Mouse (Mus musculus) lung, embryonic 15.5 days (tissue): Measurements from ENCODE around the gene Zfp78. TPM values are rescaled to one million over a fixed set of nuclear protein-coding genes. Genes with fewer than 3 reads are reported as not detected.

Experiments used
- ATAC-seq: fragments of 200-750 bp; cut with Nextera tagmentation; 2 replicates; pipeline ENCODE4 v1.8.0; 2017; ENCODE audit warnings: moderate number of reproducible peaks, borderline replicate concordance; ENCODE audit not compliant: low FRiP score, low TSS enrichment; ENCODE audit errors: extremely low read depth
- H3K27ac ChIP-seq: fragments of 300-500 bp; sonication (generic); 2 replicates; pipeline ENCODE4 v1.5.1; 2015; ENCODE audit warnings: moderate library complexity, mild to moderate bottlenecking, inconsistent platforms
- H3K27me3 ChIP-seq: fragments of 300-500 bp; sonication (generic); 2 replicates; pipeline ENCODE4 v1.6.1; 2015; ENCODE audit warnings: inconsistent platforms
- H3K36me3 ChIP-seq: fragments of 300-500 bp; sonication (generic); 2 replicates; pipeline ENCODE4 v1.6.1; 2015; ENCODE audit warnings: inconsistent platforms
- H3K4me1 ChIP-seq: fragments of 300-500 bp; sonication (generic); 2 replicates; pipeline ENCODE4 v1.6.1; 2015; ENCODE audit warnings: inconsistent platforms
- H3K4me2 ChIP-seq: fragments of 300-500 bp; sonication (generic); 2 replicates; pipeline ENCODE4 v1.6.1; 2015; ENCODE audit warnings: inconsistent platforms, mild to moderate bottlenecking, moderate library complexity
- H3K4me3 ChIP-seq: fragments of 300-500 bp; sonication (generic); 2 replicates; pipeline ENCODE4 v1.5.1; 2015; ENCODE audit warnings: mild to moderate bottlenecking, inconsistent platforms
- H3K9ac ChIP-seq: fragments of 300-500 bp; sonication (generic); 2 replicates; pipeline ENCODE4 v1.6.1; 2015; ENCODE audit warnings: inconsistent platforms
- H3K9me3 ChIP-seq: fragments of 300-500 bp; sonication (generic); 2 replicates; pipeline ENCODE4 v1.6.1; 2016; ENCODE audit warnings: inconsistent platforms
- WGBS: fragments of 180-500 bp; shearing (Covaris S2); methylation state at CpG from one replicate; pipeline ENCODE4 v1.1.7; 2015; 5-methylcytosine and 5-hydroxymethylcytosine counted together
- polyA plus RNA-seq: library from polyadenylated mRNA; unstranded; fragments of >200 nt; fragmentation: Nextera tagmentation; extraction: Ambion mirVana; gene quantifications from 2 replicates; pipeline ENCODE4 v1.2.1, GENCODE M21; 2015

Gene Zfp78
- polyA plus RNA-seq = 3.4 TPM in 2 replicates

- no peaks in the 10 kb centered on the region for H3K9me3 ChIP-seq
- peak within 1 kb of the TSS; percentile 66 for H3K4me3 ChIP-seq
- peak within 1 kb of the TSS; percentile 66 for H3K9ac ChIP-seq
- peak within 1 kb of the TSS; percentile 78 for H3K4me2 ChIP-seq
- peaks cover 5% of the 10 kb centered on the region; the same call in 1 of the 2 replicates for H3K4me1 ChIP-seq
- no peaks in the 10 kb centered on the region for H3K36me3 ChIP-seq
- no peaks in the 10 kb centered on the region for H3K27me3 ChIP-seq
- 1% methylated on average over 23 of the region's 23 CpGs for WGBS
- H3K27ac ChIP-seq = peak within 1 kb of the TSS; percentile 95
- peak; percentile 84 for ATAC-seq
Measured at GRCm38 (mm10) chr7:6363047-6363488, at the start of gene Zfp78. TSS of gene Zfp78 (plus strand) at chr7:6363280.

DNA sequence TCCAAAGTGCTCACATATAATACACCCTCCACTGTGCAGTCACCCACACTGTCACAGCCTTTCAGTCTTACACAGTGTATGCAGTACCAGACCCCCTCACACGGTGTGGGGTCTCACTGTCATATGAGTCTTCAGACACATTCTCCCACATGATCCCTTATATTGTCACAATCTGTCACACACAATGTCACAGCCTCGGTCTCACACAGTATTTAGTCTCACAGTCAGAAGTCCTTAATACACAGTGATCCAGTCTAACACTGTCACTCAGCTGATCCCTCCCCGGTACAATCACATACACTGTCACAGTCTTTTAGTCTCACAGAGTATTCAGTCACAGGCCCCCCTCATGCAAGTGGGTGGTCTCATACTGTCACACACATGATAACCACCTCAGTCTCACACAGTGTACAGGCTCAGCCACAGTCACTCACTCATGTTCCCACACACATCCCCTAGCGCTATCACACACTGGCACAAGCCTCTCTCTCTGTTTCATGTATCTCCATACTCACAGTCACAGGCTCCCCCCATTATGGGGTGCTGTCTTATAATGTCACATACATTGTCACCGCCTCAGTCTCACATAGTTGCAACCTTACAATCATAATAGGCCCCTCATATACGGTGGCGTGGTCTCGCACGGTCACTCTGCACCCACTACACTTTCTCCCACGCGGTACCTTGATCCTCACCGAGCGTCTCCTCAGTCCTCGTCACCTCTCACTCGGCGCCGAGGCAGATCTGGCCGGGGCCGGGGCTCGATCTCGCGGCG, 32.4 kb upstream of the Zfp78 start:
- H3K36me3 ChIP-seq = no peaks in the 10 kb centered on the region
- WGBS = 10% methylated on average over 23 of the region's 23 CpGs
- H3K4me2 ChIP-seq = peak overlapping the region; percentile 69
- no peaks in the 10 kb centered on the region for H3K27me3 ChIP-seq
- peak overlapping the region; percentile 76 for H3K27ac ChIP-seq
- ATAC-seq = peak; percentile 78
- peak overlapping the region; percentile 59 for H3K4me3 ChIP-seq
- peak overlapping the region; percentile 71 for H3K9ac ChIP-seq
- no peaks in the 10 kb centered on the region for H3K9me3 ChIP-seq
- H3K4me1 ChIP-seq = peaks cover 13% of the 10 kb centered on the region

DNA sequence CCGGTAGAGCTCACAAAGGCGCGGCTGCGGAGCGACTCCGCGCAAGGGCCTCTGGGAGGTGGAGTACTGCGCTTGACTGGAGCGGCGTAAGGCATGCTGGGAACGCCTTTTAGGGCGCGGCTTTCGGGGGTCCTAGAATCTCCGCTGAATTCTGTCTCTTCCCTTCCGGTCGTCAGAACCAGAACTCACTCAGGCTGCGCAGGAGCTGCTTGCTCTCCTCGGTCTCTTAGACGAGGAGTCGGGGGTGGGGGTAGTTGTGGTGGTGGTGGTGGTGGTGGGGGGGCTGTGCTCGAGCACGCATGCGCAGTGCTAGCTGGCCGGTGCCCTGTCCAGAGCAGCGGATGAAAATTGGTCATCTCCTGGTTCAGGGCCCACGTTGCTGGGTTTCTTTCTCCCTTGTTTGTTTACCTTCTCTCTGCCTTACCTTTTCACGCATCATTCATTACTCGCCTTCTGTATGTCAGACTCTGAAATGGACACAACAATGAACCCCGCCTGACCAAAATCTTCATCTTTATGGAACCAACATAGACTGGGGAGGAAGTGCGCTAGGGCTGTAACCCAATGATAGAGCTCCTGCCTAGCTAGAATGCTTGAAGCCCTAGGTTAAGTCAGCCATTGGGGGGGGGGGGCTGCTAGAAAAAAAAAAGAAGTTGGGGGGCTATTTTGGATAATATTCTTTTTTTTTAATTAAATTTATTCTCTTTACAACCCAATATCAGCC, 31.7 kb upstream of the Zfp78 start, which contains the start of gene Zfp583:
Zfp583 (minus strand) TSS at position 53 of the 724 bp plus-strand sequence.
- 5% methylated on average over 31 of the region's 31 CpGs for WGBS
- ATAC-seq = peak; percentile 94

DNA sequence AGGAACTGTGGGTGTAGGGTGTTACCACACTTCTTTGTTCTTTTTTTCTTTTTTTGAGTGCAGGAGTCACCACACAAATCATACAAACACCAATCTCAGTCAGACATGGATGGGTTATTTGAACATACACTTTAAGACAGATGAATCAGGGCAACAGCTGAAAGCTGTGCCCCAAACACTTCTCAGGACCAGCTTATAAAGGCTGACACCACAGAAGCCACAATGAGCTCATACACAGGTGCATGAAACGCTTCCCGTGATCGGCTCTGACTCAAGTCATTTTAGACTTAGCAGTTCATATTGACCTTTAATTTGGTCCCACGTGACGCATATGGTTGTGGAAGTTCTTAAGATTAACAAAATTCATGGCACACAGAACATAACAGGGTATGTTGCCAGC, 23.2 kb upstream of the Zfp78 start:
- Histone ChIP-seq H3K27me3 (no peaks in the 10 kb centered on the region), H3K4me1 (peaks cover 4% of the 10 kb centered on the region; the same call in 1 of the 2 replicates), H3K9ac (no peak overlapping the region), H3K36me3 (no peaks in the 10 kb centered on the region), H3K4me3 (no peak overlapping the region), H3K4me2 (no peak overlapping the region), H3K9me3 (no peaks in the 10 kb centered on the region), H3K27ac (no peak overlapping the region)
- 76% methylated on average over 5 of the region's 5 CpGs for WGBS
- no peak for ATAC-seq

More for the DNA sequence above, 31.7 kb upstream of the Zfp78 start, which contains the start of gene Zfp583:
- H3K27me3 ChIP-seq = no peaks in the 10 kb centered on the region
- peak within 1 kb of the TSS; percentile 69 for H3K4me2 ChIP-seq
- H3K4me3 ChIP-seq = peak within 1 kb of the TSS; percentile 59
- H3K4me1 ChIP-seq = peaks cover 13% of the 10 kb centered on the region
- H3K36me3 ChIP-seq = no peaks in the 10 kb centered on the region
- peak within 1 kb of the TSS; percentile 76 for H3K27ac ChIP-seq
- no peaks in the 10 kb centered on the region for H3K9me3 ChIP-seq
- H3K9ac ChIP-seq = peak within 1 kb of the TSS; percentile 71

GRCm38 (mm10) chr7:6343501-6344071, 19.5 kb upstream of the Zfp78 start, which contains the start of gene Gm3854:
TSS of gene Gm3854 (plus strand) at chr7:6343759.
- Histone ChIP-seq H3K4me1 (peaks cover 4% of the 10 kb centered on the region; the same call in 1 of the 2 replicates), H3K9ac (peak within 1 kb of the TSS; percentile 45), H3K27me3 (no peaks in the 10 kb centered on the region), H3K4me2 (peak within 1 kb of the TSS; percentile 52), H3K4me3 (peak within 1 kb of the TSS; percentile 60), H3K36me3 (no peaks in the 10 kb centered on the region), H3K9me3 (no peaks in the 10 kb centered on the region), H3K27ac (no peak within 1 kb of the TSS)
- under 1% methylated on average over 26 of the region's 26 CpGs for WGBS
- ATAC-seq = peak; percentile 89

DNA sequence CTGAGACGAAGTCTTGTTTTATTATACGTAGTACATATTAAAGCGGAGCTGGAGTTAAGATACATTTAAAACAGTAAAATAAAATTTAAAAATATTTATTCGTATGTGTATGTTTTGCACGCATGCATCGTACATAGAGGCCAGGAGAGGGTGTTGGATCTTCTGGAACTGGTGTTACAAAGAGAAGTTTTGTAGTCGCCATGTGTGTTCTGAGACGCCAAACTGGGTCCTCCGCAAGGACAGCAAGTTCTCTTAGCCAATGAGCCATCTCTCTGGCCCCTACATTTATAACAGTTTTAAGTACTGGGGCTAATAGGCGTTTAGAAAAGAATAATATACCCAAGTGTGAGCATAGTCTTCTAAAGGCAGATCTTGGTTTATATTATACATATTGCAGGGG, 19.0 kb upstream of the Zfp78 start:
- Histone ChIP-seq H3K4me2 (peak overlapping the region; percentile 52), H3K4me3 (peak overlapping the region; percentile 60), H3K4me1 (peaks cover 4% of the 10 kb centered on the region; the same call in 1 of the 2 replicates), H3K27ac (no peak overlapping the region), H3K9ac (no peak overlapping the region), H3K27me3 (no peaks in the 10 kb centered on the region), H3K9me3 (no peaks in the 10 kb centered on the region), H3K36me3 (no peaks in the 10 kb centered on the region)
- WGBS = 27% methylated on average over 10 of the region's 10 CpGs
- ATAC-seq = peak; percentile 6; the same call in 1 of the 2 replicates

DNA sequence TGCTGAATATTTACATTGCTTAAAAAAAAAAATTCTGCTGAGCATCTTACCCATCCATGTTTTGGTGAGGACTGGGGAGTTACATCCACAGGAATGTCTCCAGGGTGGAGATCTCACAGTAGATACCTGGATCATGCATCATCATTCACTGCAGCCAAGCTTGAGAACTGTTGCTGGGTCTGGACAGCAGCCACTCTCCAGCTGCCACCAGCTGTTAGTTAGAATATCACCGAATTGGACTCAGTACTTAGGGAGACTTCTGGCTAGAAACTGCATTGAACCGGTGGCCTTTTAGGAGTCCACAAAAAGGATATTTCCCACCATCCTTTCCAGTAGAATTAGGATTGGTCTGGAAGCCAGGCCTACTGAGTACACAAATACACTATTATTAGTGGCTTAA, 5.0 kb upstream of the Zfp78 start:
- Histone ChIP-seq H3K27ac (no peak overlapping the region), H3K4me3 (no peak overlapping the region), H3K9me3 (no peaks in the 10 kb centered on the region), H3K4me1 (peaks cover 5% of the 10 kb centered on the region; the same call in 1 of the 2 replicates), H3K9ac (no peak overlapping the region), H3K4me2 (no peak overlapping the region), H3K27me3 (no peaks in the 10 kb centered on the region), H3K36me3 (no peaks in the 10 kb centered on the region)
- no peak for ATAC-seq
- 46% methylated on average over 2 of the region's 2 CpGs for WGBS

DNA sequence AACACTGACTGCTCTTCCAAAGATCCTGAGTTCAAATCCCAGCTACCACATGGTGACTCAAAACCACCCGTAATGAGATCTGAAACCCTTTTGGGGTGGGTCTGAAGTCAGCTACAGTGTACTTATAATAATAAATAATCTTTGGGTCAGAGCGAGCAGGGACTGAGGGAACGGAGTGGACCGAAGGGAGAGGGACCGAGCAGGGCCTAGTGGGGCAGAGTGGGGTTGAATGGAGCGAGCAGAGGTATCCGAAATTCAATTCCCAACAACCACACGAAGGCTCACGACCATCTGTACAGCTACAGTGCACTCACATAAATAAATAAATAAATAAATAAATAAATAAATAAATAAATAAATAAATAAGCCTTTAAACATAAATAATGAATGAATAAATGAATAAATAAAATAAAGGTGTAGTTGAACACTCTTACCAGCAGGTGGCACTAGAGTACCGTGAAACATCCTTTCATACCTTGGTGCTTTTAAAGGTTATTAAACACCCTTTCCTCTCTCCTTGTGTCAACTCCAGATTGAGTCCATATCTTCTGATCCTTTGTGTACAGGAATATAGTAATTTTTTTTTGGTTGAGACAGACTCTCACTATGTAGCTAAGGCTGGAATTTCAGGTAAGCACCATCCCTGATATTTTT, 4.0 kb upstream of the Zfp78 start:
- H3K9me3 ChIP-seq = no peaks in the 10 kb centered on the region
- H3K4me2 ChIP-seq = no peak overlapping the region
- no peaks in the 10 kb centered on the region for H3K36me3 ChIP-seq
- WGBS = 52% methylated on average over 10 of the region's 10 CpGs
- ATAC-seq = no peak
- H3K4me3 ChIP-seq = no peak overlapping the region
- peaks cover 5% of the 10 kb centered on the region; the same call in 1 of the 2 replicates for H3K4me1 ChIP-seq
- no peak overlapping the region for H3K27ac ChIP-seq
- H3K27me3 ChIP-seq = no peaks in the 10 kb centered on the region
- no peak overlapping the region for H3K9ac ChIP-seq

DNA sequence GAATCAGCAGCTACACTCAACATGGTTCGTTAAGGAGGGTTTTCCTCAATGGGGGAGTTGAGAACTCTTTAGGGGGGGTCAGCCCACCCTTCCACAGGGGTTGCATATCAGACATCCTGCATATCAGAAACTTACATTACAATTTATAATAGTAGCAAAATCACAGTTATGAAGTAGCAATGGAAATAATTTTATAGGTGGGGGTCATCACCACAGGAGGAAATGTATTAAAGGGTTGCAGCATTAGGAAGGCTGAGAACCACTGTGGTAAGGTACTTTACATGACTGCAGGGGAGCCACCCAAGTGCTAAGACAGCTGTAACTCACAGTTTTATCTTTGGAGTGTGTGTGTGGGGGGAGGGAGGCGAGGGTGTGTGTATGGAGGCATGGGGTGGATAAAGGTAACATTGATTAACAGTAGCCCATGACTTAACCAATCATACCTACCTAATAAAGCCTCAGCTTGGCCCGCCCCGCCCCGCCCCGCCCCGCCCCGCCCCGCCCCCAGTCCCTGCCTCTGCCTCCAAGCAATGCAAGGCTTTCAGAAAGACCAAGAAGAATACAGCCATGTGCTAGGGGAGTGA, 2.5 kb upstream of the Zfp78 start:
- H3K27ac ChIP-seq = no peak overlapping the region
- H3K9me3 ChIP-seq = no peaks in the 10 kb centered on the region
- 21% methylated on average over 9 of the region's 9 CpGs for WGBS
- H3K9ac ChIP-seq = no peak overlapping the region
- peaks cover 5% of the 10 kb centered on the region; the same call in 1 of the 2 replicates for H3K4me1 ChIP-seq
- no peak for ATAC-seq
- H3K36me3 ChIP-seq = no peaks in the 10 kb centered on the region
- H3K4me2 ChIP-seq = no peak overlapping the region
- H3K4me3 ChIP-seq = no peak overlapping the region
- no peaks in the 10 kb centered on the region for H3K27me3 ChIP-seq

- whole genome bisulfite sequencing = 22% methylated on average over 7 of the region's 7 CpGs
- H3K27ac ChIP-seq = peak overlapping the region; percentile 95
Measured at GRCm38 (mm10) chr7:6361756-6362155, 1.3 kb upstream of the Zfp78 start.

More at GRCm38 (mm10) chr7:6361756-6362155, 1.3 kb upstream of the Zfp78 start:
- Histone ChIP-seq H3K9me3 (no peaks in the 10 kb centered on the region), H3K27me3 (no peaks in the 10 kb centered on the region), H3K9ac (peak overlapping the region; percentile 52), H3K4me1 (peaks cover 5% of the 10 kb centered on the region; the same call in 1 of the 2 replicates), H3K4me2 (peak overlapping the region; percentile 78), H3K4me3 (peak overlapping the region; percentile 66), H3K36me3 (no peaks in the 10 kb centered on the region)
- no peak for ATAC-seq
